Mouse (Mus musculus): ENCODE data around the gene Agbl4. TPM values are rescaled to one million over a fixed set of nuclear protein-coding genes. Genes with fewer than 3 reads are reported as not detected.

The Agbl4 gene
- polyA plus RNA-seq, 1 experiment from 2014 or later = 0.21 TPM

- Histone ChIP-seq H3K9me3 (replicated peaks; ENCODE audit: control insufficient read depth, low read length) (no peaks in the 10 kb centered on the region), H3K27me3 (ENCODE audit: control insufficient read depth, insufficient read depth, low read length) (no peaks in the 10 kb centered on the region), H3K36me3 (ENCODE audit: control insufficient read depth, insufficient read depth, low read length) (no peaks in the 10 kb centered on the region), H3K4me2 (ENCODE audit: low read depth, low read length) (no peak overlapping the region), H3K4me1 (ENCODE audit: control insufficient read depth, insufficient read depth, low read length) (no peaks in the 10 kb centered on the region), H3K27ac (ENCODE audit: low read length) (no peak overlapping the region), H3K9ac (ENCODE audit: low read length) (no peak overlapping the region), H3K4me3 (replicated peaks; ENCODE audit: low read length) (no peak overlapping the region)
- 39% methylated on average over 8 of the region's 8 CpGs for WGBS
- peak; percentile 35; the same call in 1 of the 2 replicates for ATAC-seq (ENCODE audit: insufficient read depth, low FRiP score)
Measured at GRCm38 (mm10) chr4:111626118-111626830, 1228.8 kb downstream of the Agbl4 start.

GRCm38 (mm10) chr4:111632615-111633014 lies 1235.2 kb downstream of the Agbl4 start:
- Histone ChIP-seq H3K9me3 (replicated peaks; ENCODE audit: control insufficient read depth, low read length) (no peaks in the 10 kb centered on the region), H3K4me2 (ENCODE audit: low read depth, low read length) (no peak overlapping the region), H3K36me3 (ENCODE audit: control insufficient read depth, insufficient read depth, low read length) (no peaks in the 10 kb centered on the region), H3K4me1 (ENCODE audit: control insufficient read depth, insufficient read depth, low read length) (no peaks in the 10 kb centered on the region), H3K9ac (ENCODE audit: low read length) (no peak overlapping the region), H3K27me3 (ENCODE audit: control insufficient read depth, insufficient read depth, low read length) (no peaks in the 10 kb centered on the region), H3K4me3 (replicated peaks; ENCODE audit: low read length) (no peak overlapping the region), H3K27ac (ENCODE audit: low read length) (no peak overlapping the region)
- 60% methylated on average over 1 of the region's 1 CpGs for WGBS
- no peak for ATAC-seq (ENCODE audit: insufficient read depth, low FRiP score)

GRCm38 (mm10) chr4:111635538-111636124 lies 1238.2 kb downstream of the Agbl4 start:
- no peak overlapping the region for H3K4me2 ChIP-seq (ENCODE audit: low read depth, low read length)
- H3K4me3 ChIP-seq (replicated peaks; ENCODE audit: low read length) = no peak overlapping the region
- no peak overlapping the region for H3K27ac ChIP-seq (ENCODE audit: low read length)
- 92% methylated on average over 3 of the region's 3 CpGs for WGBS
- ATAC-seq (ENCODE audit: insufficient read depth, low FRiP score) = no peak
- no peaks in the 10 kb centered on the region for H3K27me3 ChIP-seq (ENCODE audit: control insufficient read depth, insufficient read depth, low read length)
- H3K36me3 ChIP-seq (ENCODE audit: control insufficient read depth, insufficient read depth, low read length) = no peaks in the 10 kb centered on the region
- H3K9me3 ChIP-seq (replicated peaks; ENCODE audit: control insufficient read depth, low read length) = no peaks in the 10 kb centered on the region
- H3K9ac ChIP-seq (ENCODE audit: low read length) = no peak overlapping the region
- no peaks in the 10 kb centered on the region for H3K4me1 ChIP-seq (ENCODE audit: control insufficient read depth, insufficient read depth, low read length)

- Histone ChIP-seq H3K4me1 (ENCODE audit: control insufficient read depth, insufficient read depth, low read length) (no peaks in the 10 kb centered on the region), H3K4me2 (ENCODE audit: low read depth, low read length) (no peak overlapping the region), H3K9me3 (replicated peaks; ENCODE audit: control insufficient read depth, low read length) (no peaks in the 10 kb centered on the region), H3K4me3 (replicated peaks; ENCODE audit: low read length) (no peak overlapping the region), H3K9ac (ENCODE audit: low read length) (no peak overlapping the region), H3K27me3 (ENCODE audit: control insufficient read depth, insufficient read depth, low read length) (no peaks in the 10 kb centered on the region), H3K36me3 (ENCODE audit: control insufficient read depth, insufficient read depth, low read length) (no peaks in the 10 kb centered on the region), H3K27ac (ENCODE audit: low read length) (no peak overlapping the region)
- ATAC-seq (ENCODE audit: insufficient read depth, low FRiP score) = no peak
- WGBS = 71% methylated on average over 5 of the region's 5 CpGs
Measured at GRCm38 (mm10) chr4:111638948-111639708, 1241.7 kb downstream of the Agbl4 start.

GRCm38 (mm10) chr4:111645117-111645830 lies 1247.8 kb downstream of the Agbl4 start:
- Histone ChIP-seq H3K9ac (ENCODE audit: low read length) (no peak overlapping the region), H3K36me3 (ENCODE audit: control insufficient read depth, insufficient read depth, low read length) (no peaks in the 10 kb centered on the region), H3K27me3 (ENCODE audit: control insufficient read depth, insufficient read depth, low read length) (no peaks in the 10 kb centered on the region), H3K4me1 (ENCODE audit: control insufficient read depth, insufficient read depth, low read length) (no peaks in the 10 kb centered on the region), H3K4me3 (replicated peaks; ENCODE audit: low read length) (no peak overlapping the region), H3K4me2 (ENCODE audit: low read depth, low read length) (no peak overlapping the region), H3K9me3 (replicated peaks; ENCODE audit: control insufficient read depth, low read length) (no peaks in the 10 kb centered on the region), H3K27ac (ENCODE audit: low read length) (no peak overlapping the region)
- 0 out of 2 replicates have a peak, but pooled peaks have one; percentile 10 for ATAC-seq (ENCODE audit: insufficient read depth, low FRiP score)
- 65% methylated on average over 6 of the region's 6 CpGs for WGBS

- Histone ChIP-seq H3K9ac (ENCODE audit: low read length) (no peak overlapping the region), H3K4me3 (replicated peaks; ENCODE audit: low read length) (no peak overlapping the region), H3K4me1 (ENCODE audit: control insufficient read depth, insufficient read depth, low read length) (no peaks in the 10 kb centered on the region), H3K9me3 (replicated peaks; ENCODE audit: control insufficient read depth, low read length) (no peaks in the 10 kb centered on the region), H3K27me3 (ENCODE audit: control insufficient read depth, insufficient read depth, low read length) (no peaks in the 10 kb centered on the region), H3K27ac (ENCODE audit: low read length) (no peak overlapping the region), H3K36me3 (ENCODE audit: control insufficient read depth, insufficient read depth, low read length) (no peaks in the 10 kb centered on the region), H3K4me2 (ENCODE audit: low read depth, low read length) (no peak overlapping the region)
- peak; percentile 60; the same call in 1 of the 2 replicates for ATAC-seq (ENCODE audit: insufficient read depth, low FRiP score)
- 53% methylated on average over 1 of the region's 1 CpGs for WGBS
Measured at GRCm38 (mm10) chr4:111645831-111646166, 1248.3 kb downstream of the Agbl4 start.

- Histone ChIP-seq H3K4me3 (replicated peaks; ENCODE audit: low read length) (no peak overlapping the region), H3K27ac (ENCODE audit: low read length) (no peak overlapping the region), H3K36me3 (ENCODE audit: control insufficient read depth, insufficient read depth, low read length) (no peaks in the 10 kb centered on the region), H3K9ac (ENCODE audit: low read length) (no peak overlapping the region), H3K4me2 (ENCODE audit: low read depth, low read length) (no peak overlapping the region), H3K9me3 (replicated peaks; ENCODE audit: control insufficient read depth, low read length) (no peaks in the 10 kb centered on the region), H3K27me3 (ENCODE audit: control insufficient read depth, insufficient read depth, low read length) (no peaks in the 10 kb centered on the region), H3K4me1 (ENCODE audit: control insufficient read depth, insufficient read depth, low read length) (no peaks in the 10 kb centered on the region)
- ATAC-seq (ENCODE audit: insufficient read depth, low FRiP score) = no peak
- WGBS = 32% methylated on average over 1 of the region's 1 CpGs
Measured at GRCm38 (mm10) chr4:111653451-111653850, 1256.0 kb downstream of the Agbl4 start.

- no peaks in the 10 kb centered on the region for H3K36me3 ChIP-seq (ENCODE audit: control insufficient read depth, insufficient read depth, low read length)
- ATAC-seq (ENCODE audit: insufficient read depth, low FRiP score) = peak; percentile 88
- WGBS = 11% methylated on average over 1 of the region's 1 CpGs
- H3K9me3 ChIP-seq (replicated peaks; ENCODE audit: control insufficient read depth, low read length) = no peaks in the 10 kb centered on the region
- 0 out of 2 replicates have a peak overlapping the region, but pooled peaks have one; percentile 8 for H3K9ac ChIP-seq (ENCODE audit: low read length)
- H3K4me3 ChIP-seq (replicated peaks; ENCODE audit: low read length) = no peak overlapping the region
- H3K27ac ChIP-seq (ENCODE audit: low read length) = peak overlapping the region; percentile 95
- peaks cover 20% of the 10 kb centered on the region for H3K4me1 ChIP-seq (ENCODE audit: control insufficient read depth, insufficient read depth, low read length)
- no peaks in the 10 kb centered on the region for H3K27me3 ChIP-seq (ENCODE audit: control insufficient read depth, insufficient read depth, low read length)
- no peak overlapping the region for H3K4me2 ChIP-seq (ENCODE audit: low read depth, low read length)
Measured at GRCm38 (mm10) chr4:111663730-111664129, 1266.3 kb downstream of the Agbl4 start.

Data from stomach, embryonic 16.5 days (tissue).